Mouse (Mus musculus): Measurements from ENCODE around the gene Cyp4x1. TPM values are rescaled to one million over a fixed set of nuclear protein-coding genes. Genes with fewer than 3 reads are reported as not detected.

Cyp4x1 gene
- polyA plus RNA-seq, 1 experiment: not detected

GRCm38 (mm10) chr4:115123507-115123906, 10.6 kb downstream of the Cyp4x1 start:
- TF ChIP-seq CTCF (IDR thresholded peaks at IDR 0.05; ENCODE audit: control insufficient read depth, insufficient read depth, insufficient replicate concordance, low read depth, low read length) (no peak), POLR2A (IDR thresholded peaks at IDR 0.05; ENCODE audit: control insufficient read depth, low read depth, low read length) (no peak)
- Histone ChIP-seq H3K27me3 (ENCODE audit: control insufficient read depth, insufficient read depth, low read length) (no peaks in the 10 kb centered on the region), H3K36me3 (ENCODE audit: control insufficient read depth, insufficient read depth, low read length) (no peaks in the 10 kb centered on the region)

GRCm38 (mm10) chr4:115121608-115122007, 12.5 kb downstream of the Cyp4x1 start:
- Histone ChIP-seq H3K4me3 (ENCODE audit: control insufficient read depth, low read depth, low read length) (no peak overlapping the region), H3K36me3 (ENCODE audit: control insufficient read depth, insufficient read depth, low read length) (no peaks in the 10 kb centered on the region), H3K27me3 (ENCODE audit: control insufficient read depth, insufficient read depth, low read length) (no peaks in the 10 kb centered on the region), H3K4me1 (ENCODE audit: control insufficient read depth, insufficient read depth, low read length) (no peaks in the 10 kb centered on the region), H3K27ac (ENCODE audit: control insufficient read depth, insufficient read depth, low read depth, low read length) (no peak overlapping the region)
- TF ChIP-seq CTCF (IDR thresholded peaks at IDR 0.05; ENCODE audit: control insufficient read depth, insufficient read depth, insufficient replicate concordance, low read depth, low read length) (no peak), POLR2A (IDR thresholded peaks at IDR 0.05; ENCODE audit: control insufficient read depth, low read depth, low read length) (no peak)

More at GRCm38 (mm10) chr4:115123507-115123906, 10.6 kb downstream of the Cyp4x1 start:
- no peak overlapping the region for H3K4me3 ChIP-seq (ENCODE audit: control insufficient read depth, low read depth, low read length)
- H3K27ac ChIP-seq (ENCODE audit: control insufficient read depth, insufficient read depth, low read depth, low read length): no peak overlapping the region
- H3K4me1 ChIP-seq (ENCODE audit: control insufficient read depth, insufficient read depth, low read length): no peaks in the 10 kb centered on the region

- TF ChIP-seq POLR2A (IDR thresholded peaks at IDR 0.05; ENCODE audit: control insufficient read depth, low read depth, low read length) (no peak), CTCF (IDR thresholded peaks at IDR 0.05; ENCODE audit: control insufficient read depth, insufficient read depth, insufficient replicate concordance, low read depth, low read length) (no peak)
- no peaks in the 10 kb centered on the region for H3K36me3 ChIP-seq (ENCODE audit: control insufficient read depth, insufficient read depth, low read length)
- no peaks in the 10 kb centered on the region for H3K27me3 ChIP-seq (ENCODE audit: control insufficient read depth, insufficient read depth, low read length)
- no peak overlapping the region for H3K27ac ChIP-seq (ENCODE audit: control insufficient read depth, insufficient read depth, low read depth, low read length)
- no peaks in the 10 kb centered on the region for H3K4me1 ChIP-seq (ENCODE audit: control insufficient read depth, insufficient read depth, low read length)
- no peak overlapping the region for H3K4me3 ChIP-seq (ENCODE audit: control insufficient read depth, low read depth, low read length)
These were observed 12.9 kb downstream of the Cyp4x1 start for GRCm38 (mm10) chr4:115121162-115121561.

GRCm38 (mm10) chr4:115119642-115120041, 14.4 kb downstream of the Cyp4x1 start:
- no peak overlapping the region for H3K4me3 ChIP-seq (ENCODE audit: control insufficient read depth, low read depth, low read length)
- H3K27ac ChIP-seq (ENCODE audit: control insufficient read depth, insufficient read depth, low read depth, low read length): no peak overlapping the region
- H3K36me3 ChIP-seq (ENCODE audit: control insufficient read depth, insufficient read depth, low read length): no peaks in the 10 kb centered on the region
- no peaks in the 10 kb centered on the region for H3K27me3 ChIP-seq (ENCODE audit: control insufficient read depth, insufficient read depth, low read length)
- no peak for TF ChIP-seq CTCF (IDR thresholded peaks at IDR 0.05; ENCODE audit: control insufficient read depth, insufficient read depth, insufficient replicate concordance, low read depth, low read length)
- no peak for TF ChIP-seq POLR2A (IDR thresholded peaks at IDR 0.05; ENCODE audit: control insufficient read depth, low read depth, low read length)
- H3K4me1 ChIP-seq (ENCODE audit: control insufficient read depth, insufficient read depth, low read length): no peaks in the 10 kb centered on the region

GRCm38 (mm10) chr4:115113266-115113665, 20.8 kb downstream of the Cyp4x1 start:
- Histone ChIP-seq H3K27ac (ENCODE audit: control insufficient read depth, insufficient read depth, low read depth, low read length) (no peak overlapping the region), H3K36me3 (ENCODE audit: control insufficient read depth, insufficient read depth, low read length) (no peaks in the 10 kb centered on the region), H3K27me3 (ENCODE audit: control insufficient read depth, insufficient read depth, low read length) (no peaks in the 10 kb centered on the region), H3K4me1 (ENCODE audit: control insufficient read depth, insufficient read depth, low read length) (no peaks in the 10 kb centered on the region), H3K4me3 (ENCODE audit: control insufficient read depth, low read depth, low read length) (no peak overlapping the region)
- TF ChIP-seq POLR2A (IDR thresholded peaks at IDR 0.05; ENCODE audit: control insufficient read depth, low read depth, low read length) (no peak), CTCF (IDR thresholded peaks at IDR 0.05; ENCODE audit: control insufficient read depth, insufficient read depth, insufficient replicate concordance, low read depth, low read length) (0 out of 2 replicates have a peak, but pooled peaks have one; percentile 4)

- H3K4me3 ChIP-seq (ENCODE audit: control insufficient read depth, low read depth, low read length): no peak overlapping the region
- no peaks in the 10 kb centered on the region for H3K4me1 ChIP-seq (ENCODE audit: control insufficient read depth, insufficient read depth, low read length)
- no peak for TF ChIP-seq CTCF (IDR thresholded peaks at IDR 0.05; ENCODE audit: control insufficient read depth, insufficient read depth, insufficient replicate concordance, low read depth, low read length)
- TF ChIP-seq POLR2A (IDR thresholded peaks at IDR 0.05; ENCODE audit: control insufficient read depth, low read depth, low read length): no peak
- H3K36me3 ChIP-seq (ENCODE audit: control insufficient read depth, insufficient read depth, low read length): no peaks in the 10 kb centered on the region
- no peaks in the 10 kb centered on the region for H3K27me3 ChIP-seq (ENCODE audit: control insufficient read depth, insufficient read depth, low read length)
- no peak overlapping the region for H3K27ac ChIP-seq (ENCODE audit: control insufficient read depth, insufficient read depth, low read depth, low read length)
These were observed 22.9 kb downstream of the Cyp4x1 start for GRCm38 (mm10) chr4:115111167-115111566.

GRCm38 (mm10) chr4:115103510-115103909, 30.6 kb downstream of the Cyp4x1 start:
- TF ChIP-seq CTCF (IDR thresholded peaks at IDR 0.05; ENCODE audit: control insufficient read depth, insufficient read depth, insufficient replicate concordance, low read depth, low read length) (no peak), POLR2A (IDR thresholded peaks at IDR 0.05; ENCODE audit: control insufficient read depth, low read depth, low read length) (no peak)
- peaks cover 2% of the 10 kb centered on the region; the same call in 1 of the 2 replicates for H3K4me1 ChIP-seq (ENCODE audit: control insufficient read depth, insufficient read depth, low read length)
- no peaks in the 10 kb centered on the region for H3K36me3 ChIP-seq (ENCODE audit: control insufficient read depth, insufficient read depth, low read length)
- no peak overlapping the region for H3K4me3 ChIP-seq (ENCODE audit: control insufficient read depth, low read depth, low read length)
- H3K27me3 ChIP-seq (ENCODE audit: control insufficient read depth, insufficient read depth, low read length): no peaks in the 10 kb centered on the region
- no peak overlapping the region for H3K27ac ChIP-seq (ENCODE audit: control insufficient read depth, insufficient read depth, low read depth, low read length)

GRCm38 (mm10) chr4:115101682-115102081, 32.4 kb downstream of the Cyp4x1 start:
- H3K36me3 ChIP-seq (ENCODE audit: control insufficient read depth, insufficient read depth, low read length): no peaks in the 10 kb centered on the region
- H3K27ac ChIP-seq (ENCODE audit: control insufficient read depth, insufficient read depth, low read depth, low read length): no peak overlapping the region
- TF ChIP-seq POLR2A (IDR thresholded peaks at IDR 0.05; ENCODE audit: control insufficient read depth, low read depth, low read length): no peak
- TF ChIP-seq CTCF (IDR thresholded peaks at IDR 0.05; ENCODE audit: control insufficient read depth, insufficient read depth, insufficient replicate concordance, low read depth, low read length): peak; percentile 98
- no peak overlapping the region for H3K4me3 ChIP-seq (ENCODE audit: control insufficient read depth, low read depth, low read length)
- H3K4me1 ChIP-seq (ENCODE audit: control insufficient read depth, insufficient read depth, low read length): peaks cover 2% of the 10 kb centered on the region
- no peaks in the 10 kb centered on the region; the same call in 1 of the 2 replicates for H3K27me3 ChIP-seq (ENCODE audit: control insufficient read depth, insufficient read depth, low read length)
